Mouse (Mus musculus) adrenal gland, postnatal 4 days (tissue): ENCODE measurements around the gene Hnrnpa1. TPM values are rescaled to one million over a fixed set of nuclear protein-coding genes. Genes with fewer than 3 reads are reported as not detected.
A peak's percentile ranks its signal among the peaks of the same experiment; 100 is the strongest.
"Not testable (repeated sequence)": the region's sequence is repeated elsewhere in the genome, so short reads cannot be mapped to it uniquely, and the experiment has no call there.

Experiments
- DNase-seq, 2 experiments: peaks; one replicate each; pipeline ENCODE4 v3.0.0; 2021 to 2022; ENCODE audit warnings: low spot score in 2 of 2, mixed read lengths in 2 of 2
- total RNA-seq, 2 experiments: library from RNA; stranded (reverse); gene quantifications; 2 replicates each; pipeline ENCODE4 v1.2.3; 2021

The Hnrnpa1 gene
- total RNA-seq, 2 experiments from 2014 or later = 404 to 457 TPM

DNA sequence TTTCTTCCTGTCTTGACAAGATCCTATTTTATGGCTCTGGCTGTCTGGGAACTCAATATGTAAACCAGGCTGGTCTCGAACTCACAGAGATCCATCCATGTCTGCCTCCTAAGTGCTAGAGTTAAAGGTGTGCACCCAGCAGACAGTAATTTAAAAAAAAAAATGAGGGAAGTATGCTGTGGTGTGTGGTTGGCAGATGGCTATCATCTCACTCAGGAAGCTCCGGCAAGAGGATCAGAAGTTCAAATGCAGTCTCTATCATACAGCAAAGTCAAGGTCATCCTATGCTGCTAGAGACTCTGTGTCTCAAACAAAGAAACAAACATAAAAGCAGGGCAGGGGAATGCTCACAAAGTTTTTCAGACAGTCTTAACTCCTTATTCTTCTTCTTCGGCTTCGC, 28.7 kb downstream of the Hnrnpa1 start:
- DNase-seq = no peak

DNA sequence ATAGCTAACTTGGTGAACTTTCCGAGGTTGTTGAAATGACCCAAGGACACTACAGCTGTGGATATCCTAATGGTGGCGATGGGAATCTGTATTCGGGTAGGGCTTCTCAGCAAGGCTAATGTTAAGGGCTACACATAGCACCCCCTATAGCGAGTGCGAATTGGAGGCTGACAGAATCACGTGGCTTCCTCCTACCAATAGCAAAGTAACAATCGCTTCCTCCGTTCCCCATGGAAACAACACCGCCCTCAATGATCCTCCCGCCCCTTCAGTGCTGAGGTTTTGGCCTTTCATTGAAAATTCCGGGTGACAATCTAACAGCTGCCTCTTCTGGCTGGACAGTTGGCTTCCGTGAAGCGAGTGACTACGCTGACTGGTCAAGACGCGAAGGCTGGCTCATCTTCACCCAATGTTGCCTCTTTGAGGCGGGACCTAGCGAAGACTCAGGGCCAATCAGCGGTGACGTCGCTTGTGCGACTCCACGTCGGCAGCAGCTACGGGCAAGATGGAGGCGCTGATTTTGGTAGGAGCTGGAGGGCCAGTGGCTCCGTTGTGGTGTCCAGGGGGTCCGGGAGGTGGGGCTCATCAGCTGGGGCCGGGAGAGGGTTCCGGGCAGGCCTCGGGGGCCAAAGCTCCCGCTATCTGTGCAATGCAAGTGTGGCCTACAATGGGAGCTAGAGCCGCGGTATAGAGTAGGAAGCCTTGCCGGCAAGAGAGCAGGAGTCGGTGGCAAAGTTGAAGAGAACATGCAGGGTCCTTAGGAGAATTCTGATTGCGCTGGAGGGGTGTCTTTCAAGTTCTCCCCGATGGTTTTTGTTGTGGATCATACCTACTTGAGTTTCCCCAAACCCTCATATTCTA, 32.4 kb downstream of the Hnrnpa1 start, which contains the start of gene Copz1:
Copz1 (plus strand) TSS at position 296 of the 861 bp plus-strand sequence.
- DNase-seq = peak; percentile 81 to 88

- not testable (repeated sequence) for DNase-seq
Measured at GRCm38 (mm10) chr15:103275943-103276342, 35.7 kb downstream of the Hnrnpa1 start.

GRCm38 (mm10) chr15:103277949-103278348, 37.7 kb downstream of the Hnrnpa1 start:
- DNase-seq = no peak

- DNase-seq = no peak
Measured at GRCm38 (mm10) chr15:103279750-103280149, 39.5 kb downstream of the Hnrnpa1 start.

GRCm38 (mm10) chr15:103280817-103281464, 40.7 kb downstream of the Hnrnpa1 start:
- DNase-seq = no peak

GRCm38 (mm10) chr15:103281465-103282205, 41.4 kb downstream of the Hnrnpa1 start:
- DNase-seq = no peak

GRCm38 (mm10) chr15:103284066-103284465, 43.8 kb downstream of the Hnrnpa1 start:
- no peak for DNase-seq

DNA sequence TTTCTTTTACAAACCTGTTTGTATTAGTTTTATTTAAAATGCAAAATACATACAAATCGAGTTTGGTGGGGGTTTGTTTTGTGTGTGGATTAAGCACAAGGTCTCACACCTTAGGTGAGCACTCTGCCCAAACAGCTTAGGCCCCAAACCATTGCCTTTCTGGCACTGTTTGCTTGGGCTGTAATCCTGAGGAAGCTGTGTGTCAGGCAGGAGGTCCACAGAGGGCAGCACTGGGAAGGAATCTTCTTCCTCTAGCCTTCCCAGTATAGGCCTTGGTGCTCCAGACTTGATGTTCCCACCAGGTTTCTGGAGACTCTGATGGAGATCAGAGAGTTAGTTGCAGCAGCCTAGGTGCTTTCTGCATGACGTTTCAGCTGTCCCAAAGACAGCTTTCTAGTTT, 44.4 kb downstream of the Hnrnpa1 start:
- no peak for DNase-seq

GRCm38 (mm10) chr15:103285778-103286417, 45.7 kb downstream of the Hnrnpa1 start:
- no peak for DNase-seq

- no peak for DNase-seq
Measured at GRCm38 (mm10) chr15:103289600-103289999, 49.4 kb downstream of the Hnrnpa1 start.

GRCm38 (mm10) chr15:103290417-103290816, 50.2 kb downstream of the Hnrnpa1 start:
- DNase-seq = no peak

DNA sequence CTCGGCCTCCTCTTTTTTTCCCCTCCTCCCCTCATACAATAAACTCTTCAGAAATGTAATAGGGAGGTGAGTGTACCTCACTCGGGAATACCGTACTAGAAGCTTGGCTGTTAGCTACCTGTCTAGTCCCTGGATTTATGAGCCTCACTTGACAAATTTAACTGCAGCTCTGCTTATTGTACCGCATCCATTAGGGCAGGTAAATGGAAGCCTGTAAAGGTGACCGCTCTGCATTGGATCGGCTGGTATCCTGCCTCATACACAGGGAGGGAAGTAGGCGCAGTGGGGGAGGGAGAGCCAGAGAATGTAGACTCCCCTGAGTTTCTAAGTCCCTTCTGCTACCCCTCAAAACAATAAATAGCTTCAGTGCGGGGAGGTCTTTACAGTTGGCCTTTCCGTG, 50.6 kb downstream of the Hnrnpa1 start:
- DNase-seq = no peak

DNA sequence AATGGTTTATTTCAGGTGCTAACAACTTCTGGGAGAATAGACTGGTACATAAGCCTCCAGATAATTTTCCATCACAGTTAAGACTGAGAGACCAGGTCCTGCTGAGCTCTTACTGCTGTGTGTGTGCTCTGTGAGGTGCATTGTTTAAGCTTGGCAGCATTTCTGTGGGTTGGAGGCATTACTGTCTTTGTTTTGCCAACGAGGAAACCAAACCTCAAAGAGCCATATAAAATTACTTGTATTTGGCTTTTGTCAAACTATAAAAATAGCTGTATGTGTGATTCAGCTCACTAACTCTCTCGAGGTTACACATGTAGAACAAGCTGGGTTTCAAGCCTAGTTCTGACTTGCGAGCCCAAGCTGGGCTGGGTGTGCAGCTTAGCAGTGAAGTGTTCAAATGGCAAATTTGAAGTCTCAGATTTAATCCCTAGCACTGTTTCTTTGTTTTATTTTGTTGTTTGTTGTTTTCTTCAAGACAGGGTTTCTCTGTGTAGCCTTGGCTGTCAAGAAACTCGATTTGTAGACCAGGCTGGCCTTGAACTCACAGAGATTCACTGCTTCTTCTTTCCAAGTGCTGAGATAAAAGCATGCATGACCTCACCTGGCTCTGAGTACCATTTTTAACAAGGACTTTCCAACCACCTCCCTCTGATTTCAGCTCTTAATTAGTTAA, 52.6 kb downstream of the Hnrnpa1 start:
- no peak for DNase-seq

- no peak for DNase-seq
Measured at GRCm38 (mm10) chr15:103293375-103293774, 53.1 kb downstream of the Hnrnpa1 start.

DNA sequence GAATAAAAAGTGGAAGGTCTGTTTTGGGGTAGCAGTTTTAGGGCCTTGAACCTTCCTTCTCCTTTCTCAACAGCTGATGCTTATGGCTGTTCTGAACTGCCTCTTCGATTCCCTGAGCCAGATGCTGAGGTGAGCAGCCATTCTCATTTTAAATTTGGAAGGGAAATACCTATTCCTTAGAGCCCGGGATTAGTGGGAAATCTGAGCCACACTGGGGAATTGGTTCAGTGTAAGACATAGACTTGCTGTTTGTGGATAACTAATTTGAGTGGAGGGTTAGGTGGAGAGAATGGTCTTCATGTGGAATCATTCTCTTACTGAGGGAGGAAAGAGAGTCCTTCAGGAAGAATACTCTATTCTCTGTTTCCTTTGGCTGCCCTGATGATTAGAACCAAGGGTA, 54.4 kb downstream of the Hnrnpa1 start:
- DNase-seq = no peak

GRCm38 (mm10) chr15:103295851-103296250, 55.6 kb downstream of the Hnrnpa1 start:
- DNase-seq = no peak
